Mouse (Mus musculus): ENCODE results near the gene Acap2. TPM values are rescaled to one million over a fixed set of nuclear protein-coding genes. Genes with fewer than 3 reads are reported as not detected.

Gene Acap2
- total and polyA plus RNA-seq, 3 experiments = 17.2 to 19.1 TPM; not detected in 1

- Histone ChIP-seq H3K9me3 (replicated peaks; ENCODE audit: insufficient read depth, low read length) (no peaks in the 10 kb centered on the region), H3K27me3 (ENCODE audit: control insufficient read depth in 1 of 2, insufficient read depth in 2 of 2, low read length in 2 of 2) (no peaks in the 10 kb centered on the region), H3K27ac (ENCODE audit: control insufficient read depth, low read depth, low read length) (no peak overlapping the region), H3K4me3 (ENCODE audit: control insufficient read depth in 1 of 2, insufficient read depth in 1 of 2, low read depth in 2 of 2, low read length in 2 of 2) (no peak overlapping the region), H3K9ac (ENCODE audit: control insufficient read depth, low read depth, low read length, poor library complexity, severe bottlenecking) (no peak overlapping the region), H3K4me1 (ENCODE audit: control insufficient read depth in 1 of 2, insufficient read depth in 2 of 2, low read length in 2 of 2) (peaks cover 2 to 17% of the 10 kb centered on the region in 2 experiments), H3K36me3 (ENCODE audit: control insufficient read depth in 1 of 2, insufficient read depth in 2 of 2, low read length in 2 of 2) (peaks cover 0 to 13% of the 10 kb centered on the region in 2 experiments; a peak in 2 of 4 replicates), H3K79me2 (ENCODE audit: control insufficient read depth, insufficient read depth, low read length, poor library complexity) (no peaks in the 10 kb centered on the region)
- DNase-seq (ENCODE audit: low read depth, low spot score) = no peak
- TF ChIP-seq ZKSCAN1 (IDR thresholded peaks at IDR 0.05; ENCODE audit: low read depth, low read length) (no peak), TAL1 (IDR thresholded peaks at IDR 0.05; ENCODE audit: low read length) (no peak), MAZ (IDR thresholded peaks at IDR 0.05; ENCODE audit: low read depth, low read length) (no peak), RCOR1 (IDR thresholded peaks at IDR 0.05; ENCODE audit: low read depth, low read length) (no peak), SMC3 (IDR thresholded peaks at IDR 0.05; ENCODE audit: low read depth, low read length) (no peak), ELF1 (IDR thresholded peaks at IDR 0.05; ENCODE audit: low read depth, low read length) (no peak), MAX (IDR thresholded peaks at IDR 0.05; ENCODE audit: low read length) (no peak), MXI1 (IDR thresholded peaks at IDR 0.05; ENCODE audit: low read depth, low read length) (no peak), GATA1 (IDR thresholded peaks at IDR 0.05; ENCODE audit: low read depth, low read length) (no peak), HCFC1 (IDR thresholded peaks at IDR 0.05; ENCODE audit: low read depth, low read length) (no peak), GABPA (IDR thresholded peaks at IDR 0.05; ENCODE audit: low read depth, low read length) (no peak), NELFE (IDR thresholded peaks at IDR 0.05; ENCODE audit: low read depth, low read length) (no peak), E2F4 (IDR thresholded peaks at IDR 0.05; ENCODE audit: borderline replicate concordance, low read depth, low read length) (no peak), MAFK (IDR thresholded peaks at IDR 0.05; ENCODE audit: borderline replicate concordance, low read depth, low read length) (no peak), MYC (IDR thresholded peaks at IDR 0.05; ENCODE audit: low read depth, low read length) (no peak), POLR2AphosphoS5 (IDR thresholded peaks at IDR 0.05; ENCODE audit: borderline replicate concordance, low read depth, low read length) (no peak), ZNF384 (IDR thresholded peaks at IDR 0.05; ENCODE audit: low read depth, low read length) (no peak)
Measured at GRCm38 (mm10) chr16:31213463-31213862, 12.4 kb upstream of the Acap2 start.

DNA sequence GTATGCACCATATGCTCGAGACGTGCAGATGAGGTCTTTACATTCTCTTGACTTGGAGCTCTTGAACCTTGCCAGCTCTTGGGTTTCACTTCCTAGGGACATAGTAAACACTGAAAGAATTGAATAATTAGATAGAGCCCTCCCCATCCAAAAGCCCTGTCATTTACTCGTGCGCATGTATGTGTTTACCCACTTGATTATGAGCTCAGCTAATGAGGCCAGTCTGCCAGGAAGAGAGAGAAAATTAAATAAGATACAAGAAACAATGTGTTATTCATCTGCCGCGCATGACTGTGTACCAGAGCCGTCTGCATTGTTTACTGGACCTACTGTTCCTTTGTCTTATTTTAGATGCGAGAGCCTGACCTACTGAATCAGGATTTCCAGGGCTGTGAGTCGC lies 10.5 kb upstream of the Acap2 start:
- Histone ChIP-seq H3K4me1 (ENCODE audit: control insufficient read depth in 1 of 2, insufficient read depth in 2 of 2, low read length in 2 of 2) (peaks cover 2 to 23% of the 10 kb centered on the region in 2 experiments), H3K36me3 (ENCODE audit: control insufficient read depth in 1 of 2, insufficient read depth in 2 of 2, low read length in 2 of 2) (peaks cover 0 to 13% of the 10 kb centered on the region in 2 experiments; a peak in 2 of 4 replicates), H3K79me2 (ENCODE audit: control insufficient read depth, insufficient read depth, low read length, poor library complexity) (no peaks in the 10 kb centered on the region), H3K4me3 (ENCODE audit: control insufficient read depth in 1 of 2, insufficient read depth in 1 of 2, low read depth in 2 of 2, low read length in 2 of 2) (no peak overlapping the region), H3K9me3 (replicated peaks; ENCODE audit: insufficient read depth, low read length) (no peaks in the 10 kb centered on the region), H3K27me3 (ENCODE audit: control insufficient read depth in 1 of 2, insufficient read depth in 2 of 2, low read length in 2 of 2) (no peaks in the 10 kb centered on the region), H3K27ac (ENCODE audit: control insufficient read depth, low read depth, low read length) (no peak overlapping the region), H3K9ac (ENCODE audit: control insufficient read depth, low read depth, low read length, poor library complexity, severe bottlenecking) (no peak overlapping the region)
- DNase-seq (ENCODE audit: low read depth, low spot score) = no peak
- TF ChIP-seq HCFC1 (IDR thresholded peaks at IDR 0.05; ENCODE audit: low read depth, low read length) (no peak), ZMIZ1 (IDR thresholded peaks at IDR 0.05; ENCODE audit: low read depth, low read length) (no peak), CHD2 (IDR thresholded peaks at IDR 0.05; ENCODE audit: low read length) (no peak), MEF2A (IDR thresholded peaks at IDR 0.05; ENCODE audit: extremely low read depth, insufficient replicate concordance, low read depth, low read length, poor library complexity, severe bottlenecking) (no peak), USF2 (IDR thresholded peaks at IDR 0.05; ENCODE audit: borderline replicate concordance in 1 of 2, insufficient read depth in 1 of 2, low read depth in 1 of 2, low read length in 2 of 2) (no peak), BHLHE40 (IDR thresholded peaks at IDR 0.05; ENCODE audit: borderline replicate concordance, low read depth, low read length) (no peak), MAX (IDR thresholded peaks at IDR 0.05; ENCODE audit: low read length) (no peak), SMC3 (IDR thresholded peaks at IDR 0.05; ENCODE audit: low read depth, low read length) (no peak), ZKSCAN1 (IDR thresholded peaks at IDR 0.05; ENCODE audit: low read depth, low read length) (no peak), MAFK (IDR thresholded peaks at IDR 0.05; ENCODE audit: borderline replicate concordance, low read depth, low read length) (no peak), E2F4 (IDR thresholded peaks at IDR 0.05; ENCODE audit: borderline replicate concordance, low read depth, low read length) (no peak), ETS1 (IDR thresholded peaks at IDR 0.05; ENCODE audit: low read depth, low read length) (no peak), NELFE (IDR thresholded peaks at IDR 0.05; ENCODE audit: low read depth, low read length) (no peak), CHD1 (IDR thresholded peaks at IDR 0.05; ENCODE audit: low read depth, low read length) (no peak), KAT2A (conservative IDR thresholded peaks at IDR 0.05; ENCODE audit: low read depth, low read length) (no peak), ELF1 (IDR thresholded peaks at IDR 0.05; ENCODE audit: low read depth, low read length) (no peak), ZC3H11A (IDR thresholded peaks at IDR 0.05; ENCODE audit: low read depth, low read length) (no peak), TAL1 (IDR thresholded peaks at IDR 0.05; ENCODE audit: low read length) (no peak)
